Mouse (Mus musculus): ENCODE data around the gene Glra4.
"Not testable (repeated sequence)": the region's sequence is repeated elsewhere in the genome, so short reads cannot be mapped to it uniquely, and the experiment has no call there.

GRCm38 (mm10) chrX:136714742-136715474 is 65.0 kb downstream of the Glra4 start:
- not testable (repeated sequence) for TF ChIP-seq EP300 (IDR thresholded peaks at IDR 0.05; ENCODE audit: low read length); CTCF (conservative IDR thresholded peaks at IDR 0.05 in 1 of 2, IDR thresholded peaks at IDR 0.05 in 1 of 2; ENCODE audit: low read depth in 2 of 2, low read length in 2 of 2); TCF12 (IDR thresholded peaks at IDR 0.05; ENCODE audit: low read depth, low read length); POLR2AphosphoS2 (IDR thresholded peaks at IDR 0.05; ENCODE audit: low read depth, low read length); ZMIZ1 (IDR thresholded peaks at IDR 0.05; ENCODE audit: low read depth, low read length); UBTF (IDR thresholded peaks at IDR 0.05; ENCODE audit: low read depth, low read length); MXI1 (IDR thresholded peaks at IDR 0.05; ENCODE audit: low read depth, low read length); MAX (IDR thresholded peaks at IDR 0.05; ENCODE audit: low read length); KAT2A (IDR thresholded peaks at IDR 0.05; ENCODE audit: insufficient replicate concordance, low read length); MAZ (IDR thresholded peaks at IDR 0.05; ENCODE audit: low read depth, low read length); POLR2A (IDR thresholded peaks at IDR 0.05; ENCODE audit: low read depth, low read length); ZNF384 (IDR thresholded peaks at IDR 0.05; ENCODE audit: low read depth, low read length)
